Mouse (Mus musculus): Measurements from ENCODE around the gene Abcf1. TPM values are rescaled to one million over a fixed set of nuclear protein-coding genes. Genes with fewer than 3 reads are reported as not detected.
A peak's percentile ranks its signal among the peaks of the same experiment; 100 is the strongest.
"Not testable (repeated sequence)": the region's sequence is repeated elsewhere in the genome, so short reads cannot be mapped to it uniquely, and the experiment has no call there.

The Abcf1 gene
- polyA plus RNA-seq (2017; shearing (Covaris generic)): 100 to 1,000 TPM; 113 to 143 (median 123) TPM

- ATAC-seq: peak; percentile 94
Measured at GRCm38 (mm10) chr17:35969418-35970389, at the start of gene Abcf1. Gene Abcf1, minus strand, starts transcription at chr17:35969761.

GRCm38 (mm10) chr17:36018979-36019378 is 49.4 kb upstream of the Abcf1 start:
- ATAC-seq: no peak

- no peak for ATAC-seq
Measured at GRCm38 (mm10) chr17:36017046-36017445, 47.5 kb upstream of the Abcf1 start.

GRCm38 (mm10) chr17:36014977-36015376 is 45.4 kb upstream of the Abcf1 start:
- no peak for ATAC-seq

GRCm38 (mm10) chr17:36004409-36004808 is 34.8 kb upstream of the Abcf1 start:
- not testable (repeated sequence) for ATAC-seq

- no peak for ATAC-seq
Measured at GRCm38 (mm10) chr17:36003331-36003730, 33.8 kb upstream of the Abcf1 start.

- ATAC-seq: peak; percentile 9
Measured at GRCm38 (mm10) chr17:36001966-36002365, 32.4 kb upstream of the Abcf1 start.

GRCm38 (mm10) chr17:36001121-36001897 is 31.7 kb upstream of the Abcf1 start:
- ATAC-seq: peak; percentile 42

GRCm38 (mm10) chr17:36000349-36000748 is 30.8 kb upstream of the Abcf1 start:
- ATAC-seq: no peak

GRCm38 (mm10) chr17:35999356-35999755 is 29.8 kb upstream of the Abcf1 start:
- ATAC-seq: peak; percentile 65

GRCm38 (mm10) chr17:35998545-35999305 is 29.2 kb upstream of the Abcf1 start:
- ATAC-seq: no peak

- no peak for ATAC-seq
Measured at GRCm38 (mm10) chr17:35997713-35998510, 28.4 kb upstream of the Abcf1 start.

GRCm38 (mm10) chr17:35996949-35997348 is 27.4 kb upstream of the Abcf1 start:
- peak; percentile 55 for ATAC-seq

- ATAC-seq: no peak
Measured at GRCm38 (mm10) chr17:35994879-35995240, 25.3 kb upstream of the Abcf1 start.

GRCm38 (mm10) chr17:35994175-35994878 is 24.8 kb upstream of the Abcf1 start:
- peak; percentile 18 for ATAC-seq

GRCm38 (mm10) chr17:35993675-35994074 is 24.1 kb upstream of the Abcf1 start:
- peak; percentile 62 for ATAC-seq

GRCm38 (mm10) chr17:35991781-35992180 is 22.2 kb upstream of the Abcf1 start:
- ATAC-seq: no peak

GRCm38 (mm10) chr17:35981776-35982175 is 12.2 kb upstream of the Abcf1 start:
- no peak for ATAC-seq

- ATAC-seq: peak; percentile 6
Measured at GRCm38 (mm10) chr17:35980363-35980754, 10.8 kb upstream of the Abcf1 start.

- ATAC-seq: peak; percentile 72
Measured at GRCm38 (mm10) chr17:35979401-35980362, 10.1 kb upstream of the Abcf1 start, which contains the start of the genes Gnl1 and Prr3. Gene Gnl1, plus strand, starts transcription at chr17:35979851. Gene Prr3, minus strand, starts transcription at chr17:35980236.

Data from inflammation-experienced regulatory T-cells, adult 6 months (primary cell).